Mouse (Mus musculus) CH12.LX (cell line): Measurements from ENCODE around the gene Hist1h3a. TPM values are rescaled to one million over a fixed set of nuclear protein-coding genes. Genes with fewer than 3 reads are reported as not detected.
A peak's percentile ranks its signal among the peaks of the same experiment; 100 is the strongest.

Source experiments
- DNase-seq: peaks from one replicate; pipeline ENCODE4 v3.0.0-alpha.2; 2013; ENCODE audit errors: extremely low read depth
- H3K27ac ChIP-seq: 2 replicates; pipeline ENCODE4 v1.5.1; 2012; ENCODE audit warnings: low read depth, mild to moderate bottlenecking, control low read depth, moderate library complexity; ENCODE audit not compliant: insufficient read depth
- H3K27me3 ChIP-seq: replicated peaks from 2 replicates; pipeline ENCODE3; 2012; ENCODE audit warnings: inconsistent platforms
- H3K36me3 ChIP-seq, 2 experiments: replicated peaks in 1 of 2; 2 replicates each; pipeline versions ENCODE3 to v1.6.1; 2012; ENCODE audit warnings: inconsistent platforms in 1 of 2, low read length in 1 of 2, mild to moderate bottlenecking in 1 of 2, mixed read lengths in 1 of 2, moderate library complexity in 1 of 2; ENCODE audit not compliant: control insufficient read depth in 1 of 2, insufficient read depth in 1 of 2
- H3K4me1 ChIP-seq, 2 experiments: 2 replicates each; pipeline ENCODE4 v1.6.1; 2012; ENCODE audit warnings: inconsistent platforms in 1 of 2, moderate library complexity in 1 of 2; ENCODE audit not compliant: insufficient read depth in 2 of 2, control insufficient read depth in 1 of 2
- H3K4me2 ChIP-seq: 2 replicates; pipeline ENCODE4 v1.6.1; 2012; ENCODE audit warnings: low read depth, mild to moderate bottlenecking, control low read depth; ENCODE audit not compliant: poor library complexity, insufficient read depth, severe bottlenecking
- H3K4me3 ChIP-seq, 3 experiments: fragments of 150-350 bp in 1 of 3; sonication (generic) in 1 of 3; replicated peaks in 1 of 3; 2 replicates each; pipeline versions ENCODE3 to v1.5.1; 2011 to 2012; ENCODE audit warnings: low read depth in 2 of 3, low read length in 2 of 3, mild to moderate bottlenecking in 2 of 3, moderate library complexity in 2 of 3, control low read depth in 1 of 3, improper control_type of control experiment in 1 of 3, inconsistent platforms in 1 of 3, mixed read lengths in 1 of 3; ENCODE audit not compliant: poor library complexity in 1 of 3
- H3K79me2 ChIP-seq: replicated peaks from 2 replicates; pipeline ENCODE4 v1.6.1; 2012; ENCODE audit warnings: mild to moderate bottlenecking, moderate library complexity; ENCODE audit not compliant: control insufficient read depth, poor library complexity, insufficient read depth, severe bottlenecking; ENCODE audit errors: extremely low read depth
- H3K9ac ChIP-seq: 2 replicates; pipeline ENCODE4 v1.6.1; 2012; ENCODE audit warnings: low read depth, mild to moderate bottlenecking, control low read depth, moderate library complexity; ENCODE audit not compliant: insufficient read depth
- H3K9me3 ChIP-seq: replicated peaks from 2 replicates; pipeline ENCODE3; 2012; ENCODE audit warnings: low read length, inconsistent platforms, mixed read lengths
- BHLHE40 ChIP-seq: IDR thresholded peaks from 2 replicates; pipeline ENCODE4 v1.6.1; 2011; ENCODE audit warnings: mild to moderate bottlenecking, low read depth, low read length, improper control_type of control experiment
- CHD1 ChIP-seq: IDR thresholded peaks from 2 replicates; pipeline ENCODE4 v1.6.1; 2012; ENCODE audit warnings: low read depth, low read length, improper control_type of control experiment, inconsistent platforms
- CTCF ChIP-seq, 2 experiments: IDR thresholded peaks in 1 of 2; conservative IDR thresholded peaks in 1 of 2; 2 replicates each; pipeline ENCODE4 v1.5.1; 2011 to 2012; ENCODE audit warnings: low read depth in 2 of 2, low read length in 2 of 2, improper control_type of control experiment in 1 of 2, inconsistent platforms in 1 of 2, mild to moderate bottlenecking in 1 of 2, moderate library complexity in 1 of 2
- E2F4 ChIP-seq: IDR thresholded peaks from 2 replicates; pipeline ENCODE4 v1.6.1; 2011; ENCODE audit warnings: low read depth, low read length, improper control_type of control experiment; ENCODE audit not compliant: insufficient replicate concordance
- EP300 ChIP-seq: IDR thresholded peaks from 2 replicates; pipeline ENCODE4 v1.6.1; 2011; ENCODE audit warnings: low read length, improper control_type of control experiment
- ETS1 ChIP-seq: conservative IDR thresholded peaks from 2 replicates; pipeline ENCODE4 v1.6.1; 2012; ENCODE audit warnings: low read depth, mild to moderate bottlenecking, inconsistent platforms, low read length, improper control_type of control experiment, moderate library complexity
- GABPA ChIP-seq: IDR thresholded peaks from 2 replicates; pipeline ENCODE4 v1.6.1; 2012; ENCODE audit warnings: low read depth, low read length, improper control_type of control experiment, inconsistent platforms; ENCODE audit not compliant: insufficient replicate concordance
- IRF4 ChIP-seq: IDR thresholded peaks from 2 replicates; pipeline ENCODE4 v1.6.1; 2014; ENCODE audit warnings: low read depth, mild to moderate bottlenecking, inconsistent platforms, low read length, improper control_type of control experiment
- JUN ChIP-seq: IDR thresholded peaks from 2 replicates; pipeline ENCODE4 v1.6.1; 2011; ENCODE audit warnings: low read depth, mild to moderate bottlenecking, low read length, improper control_type of control experiment, moderate library complexity; ENCODE audit not compliant: insufficient read depth
- JUND ChIP-seq: conservative IDR thresholded peaks from 2 replicates; pipeline ENCODE4 v1.6.1; 2011; ENCODE audit warnings: low read depth, low read length, improper control_type of control experiment
- KAT2A ChIP-seq: IDR thresholded peaks from 2 replicates; pipeline ENCODE4 v1.6.1; 2012; ENCODE audit warnings: low read length, improper control_type of control experiment, inconsistent platforms; ENCODE audit not compliant: insufficient replicate concordance
- MAFK ChIP-seq: IDR thresholded peaks from 2 replicates; pipeline ENCODE4 v1.6.1; 2011; ENCODE audit warnings: low read length, improper control_type of control experiment; ENCODE audit not compliant: insufficient replicate concordance
- MXI1 ChIP-seq: IDR thresholded peaks from 2 replicates; pipeline ENCODE4 v1.6.1; 2011; ENCODE audit warnings: mild to moderate bottlenecking, low read depth, low read length, improper control_type of control experiment
- MYC ChIP-seq: IDR thresholded peaks from 2 replicates; pipeline ENCODE4 v1.6.1; 2011; ENCODE audit warnings: low read depth, mild to moderate bottlenecking, improper control_type of control experiment, low read length
- PAX5 ChIP-seq: IDR thresholded peaks from 2 replicates; pipeline ENCODE4 v1.6.1; 2012; ENCODE audit warnings: low read length, inconsistent platforms, mixed read lengths
- POLR2A ChIP-seq: IDR thresholded peaks from 2 replicates; pipeline ENCODE4 v1.6.1; 2011; ENCODE audit warnings: low read depth, mild to moderate bottlenecking, improper control_type of control experiment, low read length
- POLR2AphosphoS2 ChIP-seq: IDR thresholded peaks from 2 replicates; pipeline ENCODE4 v1.6.1; 2011; ENCODE audit warnings: low read depth, low read length, improper control_type of control experiment
- RAD21 ChIP-seq: IDR thresholded peaks from 2 replicates; pipeline ENCODE4 v1.6.1; 2011; ENCODE audit warnings: low read depth, mild to moderate bottlenecking, low read length, improper control_type of control experiment, moderate library complexity
- RCOR1 ChIP-seq: conservative IDR thresholded peaks from 2 replicates; pipeline ENCODE4 v1.6.1; 2012; ENCODE audit warnings: low read depth, mild to moderate bottlenecking, inconsistent platforms, low read length, improper control_type of control experiment
- SIN3A ChIP-seq: IDR thresholded peaks from 2 replicates; pipeline ENCODE4 v1.6.1; 2012; ENCODE audit warnings: low read length, improper control_type of control experiment, inconsistent platforms
- SMC3 ChIP-seq: IDR thresholded peaks from 2 replicates; pipeline ENCODE4 v1.6.1; 2011; ENCODE audit warnings: low read depth, low read length, improper control_type of control experiment
- TBP ChIP-seq: conservative IDR thresholded peaks from 2 replicates; pipeline ENCODE4 v1.6.1; 2011; ENCODE audit warnings: low read depth, low read length, improper control_type of control experiment
- UBTF ChIP-seq: IDR thresholded peaks from 2 replicates; pipeline ENCODE4 v1.6.1; 2012; ENCODE audit warnings: low read depth, mild to moderate bottlenecking, inconsistent platforms, low read length, improper control_type of control experiment, moderate library complexity
- USF1 ChIP-seq: IDR thresholded peaks from 2 replicates; pipeline ENCODE4 v1.6.1; 2014; ENCODE audit warnings: low read depth, mild to moderate bottlenecking, inconsistent platforms, low read length, improper control_type of control experiment
- USF2 ChIP-seq: conservative IDR thresholded peaks from 2 replicates; pipeline ENCODE4 v1.6.1; 2011; ENCODE audit warnings: low read depth, low read length, improper control_type of control experiment
- ZC3H11A ChIP-seq: IDR thresholded peaks from 2 replicates; pipeline ENCODE4 v1.6.1; 2012; ENCODE audit warnings: low read depth, mild to moderate bottlenecking, inconsistent platforms, low read length, improper control_type of control experiment
- ZKSCAN1 ChIP-seq: IDR thresholded peaks from 2 replicates; pipeline ENCODE4 v1.6.1; 2012; ENCODE audit warnings: low read depth, inconsistent platforms, low read length, improper control_type of control experiment, borderline replicate concordance
- ZMIZ1 ChIP-seq: IDR thresholded peaks from 2 replicates; pipeline ENCODE4 v1.6.1; 2012; ENCODE audit warnings: low read depth, mild to moderate bottlenecking, inconsistent platforms, low read length, improper control_type of control experiment
- ZNF384 ChIP-seq: IDR thresholded peaks from 2 replicates; pipeline ENCODE4 v1.6.1; 2012; ENCODE audit warnings: low read depth, low read length, improper control_type of control experiment, inconsistent platforms
- dilution Hi-C: fragments of 300-500 bp; cut with MboI; formaldehyde crosslinking; loops from 2 replicates; pipeline ENCODE4 v1.14.3; 2020; ENCODE audit warnings: low sequenced_read_pairs; ENCODE audit not compliant: extremely low pct_unique_long_range_greater_than_20kb, extremely low pct_ligation_motif_present
- in situ Hi-C: fragments of 300-500 bp; cut with MboI; formaldehyde crosslinking; loops from 3 replicates; pipeline ENCODE4 v1.14.3; 2019; ENCODE audit warnings: low sequenced_read_pairs, low pct_ligation_motif_present, low pct_unique_long_range_greater_than_20kb, mixed read lengths
- polyA plus RNA-seq: library from polyadenylated mRNA; unstranded; fragments of >175 nt; gene quantifications from 2 replicates; pipeline ENCODE4 v1.2.1, GENCODE M21; 2012; ENCODE audit warnings: low read depth; ENCODE audit not compliant: insufficient read length
- total RNA-seq, 2 experiments: library from RNA; depleted of rRNA; stranded (reverse); fragments of 300-350 nt in 1 of 2; fragments of >200 nt in 1 of 2; gene quantifications; 2 replicates each; pipeline ENCODE4 v1.2.3; 2012 to 2014

Gene Hist1h3a
- total and polyA plus RNA-seq, 3 experiments = 3.2 to 1,392 (median 78.5) TPM

- Histone ChIP-seq H3K4me2 (peak overlapping the region; percentile 93), H3K4me3 (no peak overlapping the region)
- TF ChIP-seq JUN (no peak), POLR2AphosphoS2 (no peak), E2F4 (no peak), TBP (peak; percentile 23; the same call in 1 of the 2 replicates)
- TF ChIP-seq, all 38 proteins: peak for 1
- no peaks in the 10 kb centered on the region for H3K9me3 ChIP-seq
- H3K9ac ChIP-seq = peak overlapping the region; percentile 90
- in situ Hi-C loops (no loop called here), dilution Hi-C loops (loop anchor here (10.0 kb wide), 1 partner anchor 53 kb away; the partner anchor contains the start of genes Hist1h1t and Hist1h4c)
- H3K4me1 ChIP-seq = peaks cover 3 to 31% of the 10 kb centered on the region in 2 experiments; a peak in 3 of 4 replicates
- no peaks in the 10 kb centered on the region for H3K27me3 ChIP-seq
- H3K79me2 ChIP-seq = no peaks in the 10 kb centered on the region
- no peak for DNase-seq
- H3K27ac ChIP-seq = peak overlapping the region; percentile 80
- no peaks in the 10 kb centered on the region for H3K36me3 ChIP-seq
These were observed 14.3 kb downstream of the Hist1h3a start for GRCm38 (mm10) chr13:23747892-23748288.

- no peak for DNase-seq
- H3K79me2 ChIP-seq = no peaks in the 10 kb centered on the region
- peaks cover 3 to 37% of the 10 kb centered on the region in 2 experiments; a peak in 3 of 4 replicates for H3K4me1 ChIP-seq
- dilution Hi-C loops = loop anchor here (10.0 kb wide), 1 partner anchor 52 kb away; the partner anchor contains the start of genes Hist1h1t and Hist1h4c
- H3K27me3 ChIP-seq = no peaks in the 10 kb centered on the region
- peak overlapping the region; percentile 99 for H3K27ac ChIP-seq
- in situ Hi-C loops = no loop called here
- peak overlapping the region; percentile 93; the same call in 1 of the 2 replicates for H3K4me2 ChIP-seq
- H3K4me3 ChIP-seq = peak overlapping the region in 1 of 3 experiments; percentile 48
- peak overlapping the region; percentile 90 for H3K9ac ChIP-seq
- no peaks in the 10 kb centered on the region for H3K9me3 ChIP-seq
- no peaks in the 10 kb centered on the region for H3K36me3 ChIP-seq
- TF ChIP-seq MXI1 (no peak; the same call in 1 of the 2 replicates), TBP (peak; percentile 54; the same call in 1 of the 2 replicates), EP300 (no peak), POLR2AphosphoS2 (peak; percentile 100), CTCF (conservative IDR thresholded peaks at IDR 0.05 in 1 of 2, IDR thresholded peaks at IDR 0.05 in 1 of 2; ENCODE audit: low read depth in 2 of 2, low read length in 2 of 2) (no peak), KAT2A (no peak), JUND (no peak), RCOR1 (peak; percentile 68), IRF4 (no peak), BHLHE40 (no peak), SMC3 (no peak), E2F4 (0 out of 2 replicates have a peak, but pooled peaks have one; percentile 20), USF2 (peak; percentile 9; the same call in 1 of the 2 replicates), GABPA (no peak), CHD1 (peak; percentile 60), SIN3A (peak; percentile 47; the same call in 1 of the 2 replicates), ETS1 (no peak), ZNF384 (0 out of 2 replicates have a peak, but pooled peaks have one; percentile 29), JUN (no peak), UBTF (peak; percentile 92; the same call in 1 of the 2 replicates), ZKSCAN1 (no peak), ZMIZ1 (peak; percentile 99), MAFK (no peak), USF1 (no peak), MYC (no peak), RAD21 (no peak), ZC3H11A (no peak), PAX5 (no peak), POLR2A (peak; percentile 91)
These were observed 14.9 kb downstream of the Hist1h3a start for GRCm38 (mm10) chr13:23747081-23747891.
